8 mouse cellular contexts compared by ENCODE assay signal in the genomic region with DNA sequence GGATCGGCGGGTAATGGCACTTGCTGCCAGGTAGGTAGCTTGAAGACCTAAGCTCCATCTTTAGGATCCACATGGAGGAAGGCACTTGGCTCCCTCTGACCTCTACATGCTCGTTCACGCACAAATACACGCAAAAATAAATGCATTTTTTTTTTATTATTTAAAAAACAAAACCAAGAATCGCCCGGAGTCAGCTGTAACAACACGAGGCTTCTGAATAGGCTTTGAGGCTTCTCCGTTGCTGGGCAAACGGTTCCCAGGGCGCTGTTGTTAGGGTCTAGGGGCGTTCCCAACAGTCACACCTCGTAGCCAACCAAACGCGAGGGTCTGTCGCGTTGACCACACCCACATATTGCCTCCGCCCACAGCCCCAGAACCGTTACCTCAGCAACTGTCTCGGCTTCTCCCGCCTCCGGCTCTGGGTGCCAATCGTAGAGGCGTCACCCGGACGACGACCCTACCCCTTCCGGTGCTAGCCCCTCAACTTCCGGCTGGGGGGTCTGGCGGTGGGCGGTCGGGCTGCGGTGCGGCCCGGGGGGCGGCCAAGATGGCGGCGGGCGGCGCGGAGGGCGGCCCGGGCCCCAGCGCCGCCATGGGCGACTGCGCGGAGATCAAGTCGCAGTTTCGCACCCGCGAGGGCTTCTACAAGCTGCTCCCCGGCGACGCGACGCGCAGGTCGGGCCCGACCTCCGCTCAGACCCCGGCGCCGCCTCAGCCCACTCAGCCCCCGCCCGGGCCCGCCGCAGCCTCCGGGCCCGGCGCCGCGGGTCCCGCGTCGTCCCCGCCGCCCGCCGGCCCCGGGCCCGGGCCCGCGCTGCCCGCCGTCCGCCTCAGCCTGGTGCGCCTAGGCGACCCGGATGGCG. TPM values are rescaled to one million over a fixed set of nuclear protein-coding genes. Genes with fewer than 3 reads are reported as not detected.
A peak's percentile ranks its signal among the peaks of the same experiment; 100 is the strongest.
DNase-seq lines count a peak whose midpoint lies in the region; ATAC-seq and TF ChIP-seq lines count a peak whose summit lies in the region.

A gene (plus strand): TSS at position 505 of the 863 bp plus-strand sequence.

- peak; percentile 81 for TF ChIP-seq POLR2A in testis, adult 2 months (IDR thresholded peaks at IDR 0.05; ENCODE audit: control insufficient read depth, low read depth, low read length)

- peak within 1 kb of the TSS; percentile 66 for H3K27ac ChIP-seq in forebrain, embryonic 15.5 days (replicated peaks)
- peak within 1 kb of the TSS; percentile 58 for H3K27ac ChIP-seq in liver, embryonic 16.5 days (ENCODE audit: low read length)
- peak within 1 kb of the TSS; percentile 79 for H3K27ac ChIP-seq in neural tube, embryonic 14.5 days (ENCODE audit: low read depth, low read length)
- peak within 1 kb of the TSS; percentile 96 for H3K27ac ChIP-seq in testis, adult 2 months (ENCODE audit: control insufficient read depth, insufficient read depth, low read depth, low read length)

- peaks cover 56% of the 10 kb centered on the region for H3K4me1 ChIP-seq in G1E (ENCODE audit: insufficient read depth, low read depth, low read length)
- H3K4me1 ChIP-seq in forebrain, embryonic 15.5 days = peaks cover 23% of the 10 kb centered on the region
- H3K4me1 ChIP-seq in liver, embryonic 16.5 days (ENCODE audit: control insufficient read depth, low read depth, low read length) = peaks cover 20% of the 10 kb centered on the region
- H3K4me1 ChIP-seq in neural tube, embryonic 14.5 days (ENCODE audit: control insufficient read depth, insufficient read depth, low read length) = peaks cover 15% of the 10 kb centered on the region; the same call in 1 of the 2 replicates
- peaks cover 28% of the 10 kb centered on the region for H3K4me1 ChIP-seq in testis, adult 2 months (ENCODE audit: control insufficient read depth, insufficient read depth, low read length)

- TF ChIP-seq CTCF in G1E (IDR thresholded peaks at IDR 0.05; ENCODE audit: low read depth, low read length) = no peak
- no peak for TF ChIP-seq CTCF in testis, adult 2 months (IDR thresholded peaks at IDR 0.05; ENCODE audit: control insufficient read depth, insufficient read depth, insufficient replicate concordance, low read depth, low read length)

- H3K4me3 ChIP-seq in G1E (ENCODE audit: low read depth, low read length) = peak within 1 kb of the TSS; percentile 81
- H3K4me3 ChIP-seq in forebrain, embryonic 15.5 days = peak within 1 kb of the TSS; percentile 95
- H3K4me3 ChIP-seq in liver, embryonic 16.5 days (ENCODE audit: low read depth, low read length) = peak within 1 kb of the TSS; percentile 80
- H3K4me3 ChIP-seq in neural tube, embryonic 14.5 days (ENCODE audit: low read depth, low read length) = peak within 1 kb of the TSS; percentile 100
- peak within 1 kb of the TSS; percentile 93 for H3K4me3 ChIP-seq in testis, adult 2 months (ENCODE audit: control insufficient read depth, low read depth, low read length)

- H3K4me2 ChIP-seq in forebrain, embryonic 15.5 days (replicated peaks) = peak within 1 kb of the TSS; percentile 97
- H3K4me2 ChIP-seq in liver, embryonic 16.5 days (ENCODE audit: low read depth, low read length) = peak within 1 kb of the TSS; percentile 87
- H3K4me2 ChIP-seq in neural tube, embryonic 14.5 days (ENCODE audit: low read depth, low read length) = peak within 1 kb of the TSS; percentile 73

- peaks cover 34% of the 10 kb centered on the region for H3K36me3 ChIP-seq in G1E (replicated peaks)
- H3K36me3 ChIP-seq in forebrain, embryonic 15.5 days = peaks cover 30% of the 10 kb centered on the region
- peaks cover 15% of the 10 kb centered on the region for H3K36me3 ChIP-seq in liver, embryonic 16.5 days (ENCODE audit: control insufficient read depth, insufficient read depth)
- peaks cover 26% of the 10 kb centered on the region for H3K36me3 ChIP-seq in neural tube, embryonic 14.5 days (ENCODE audit: control insufficient read depth, insufficient read depth, low read length)
- no peaks in the 10 kb centered on the region for H3K36me3 ChIP-seq in testis, adult 2 months (ENCODE audit: control insufficient read depth, insufficient read depth, low read length)

- WGBS in forebrain, embryonic 15.5 days = under 1% methylated on average over 70 of the region's 91 CpGs
- WGBS in large intestine, adult 2 months = 1% methylated on average over 91 of the region's 91 CpGs
- WGBS in liver, embryonic 16.5 days (ENCODE audit: insufficient replicate concordance) = 1% methylated on average over 73 of the region's 91 CpGs
- WGBS in neural tube, embryonic 14.5 days = under 1% methylated on average over 81 of the region's 91 CpGs

- H3K9me3 ChIP-seq in G1E (replicated peaks) = no peaks in the 10 kb centered on the region
- no peaks in the 10 kb centered on the region for H3K9me3 ChIP-seq in forebrain, embryonic 15.5 days
- no peaks in the 10 kb centered on the region for H3K9me3 ChIP-seq in liver, embryonic 16.5 days (replicated peaks; ENCODE audit: control insufficient read depth, low read length)
- no peaks in the 10 kb centered on the region for H3K9me3 ChIP-seq in neural tube, embryonic 14.5 days (ENCODE audit: control insufficient read depth, low read length)

- peak; percentile 87 for DNase-seq in G1E (ENCODE audit: low spot score)
- DNase-seq in cerebellum, adult 11-12 months = peak; percentile 93
- peak; percentile 92 to 95 for DNase-seq in heart, postnatal 14 days
- no peak for DNase-seq in large intestine, adult 2 months (ENCODE audit: low read depth, low spot score)

- H3K27me3 ChIP-seq in G1E (ENCODE audit: insufficient read depth, low read length) = peaks cover 2% of the 10 kb centered on the region; the same call in 1 of the 2 replicates
- H3K27me3 ChIP-seq in forebrain, embryonic 15.5 days = no peaks in the 10 kb centered on the region
- peaks cover 12% of the 10 kb centered on the region for H3K27me3 ChIP-seq in liver, embryonic 16.5 days (ENCODE audit: control insufficient read depth, insufficient read depth, low read depth, low read length)
- H3K27me3 ChIP-seq in neural tube, embryonic 14.5 days (ENCODE audit: control insufficient read depth, insufficient read depth, low read length) = no peaks in the 10 kb centered on the region; the same call in 1 of the 2 replicates
- no peaks in the 10 kb centered on the region for H3K27me3 ChIP-seq in testis, adult 2 months (ENCODE audit: control insufficient read depth, insufficient read depth, low read length)

- ATAC-seq in G1E (ENCODE audit: extremely low read depth, insufficient number of reproducible peaks, low FRiP score, poor library complexity, severe bottlenecking) = peak; percentile 94
- peak; percentile 99 for ATAC-seq in forebrain, embryonic 15.5 days (replicated peaks)
- peak; percentile 94 for ATAC-seq in liver, embryonic 16.5 days (ENCODE audit: low read depth)
- peak; percentile 98 for ATAC-seq in neural tube, embryonic 14.5 days (ENCODE audit: low read depth)

- intact Hi-C loops in heart, postnatal 14 days (cut with DNase I) = loop anchor here (2.0 kb wide), 1 partner anchor 13 kb away; no protein-coding TSS in a partner anchor

- H3K9ac ChIP-seq in forebrain, embryonic 15.5 days (replicated peaks) = peak within 1 kb of the TSS; percentile 91
- H3K9ac ChIP-seq in liver, embryonic 16.5 days (ENCODE audit: low read depth, low read length) = peak within 1 kb of the TSS; percentile 87
- peak within 1 kb of the TSS; percentile 97 for H3K9ac ChIP-seq in neural tube, embryonic 14.5 days (replicated peaks; ENCODE audit: low read depth, low read length)

RNA-seq across cellular contexts. Expression of the gene that starts here (rescaled TPM):
- 36.2 and 50.6 TPM in 2 replicates for total RNA-seq in G1E (2014; fragmentation: Nextera tagmentation)
- total RNA-seq in G1E (2017) = 22.4 and 23.6 TPM in 2 replicates
- 141 and 150 TPM in 2 replicates for polyA plus RNA-seq in G1E (2012)
- polyA plus RNA-seq in forebrain, embryonic 15.5 days (2015; fragmentation: Nextera tagmentation; extraction: Ambion mirVana) = 32.0 and 35.1 TPM in 2 replicates
- total RNA-seq in heart, postnatal 14 days (2021) = 10 to 100 TPM; 42.1 to 45.1 TPM
- polyA plus RNA-seq in large intestine, adult 2 months (2012; rRNA removed) = 15.3 and 15.6 TPM in 2 replicates
- 2.4 and 3.5 TPM in 2 replicates for polyA plus RNA-seq in liver, embryonic 16.5 days (2015; fragmentation: Nextera tagmentation; extraction: Ambion mirVana)
- 30.2 and 35.2 TPM in 2 replicates for polyA plus RNA-seq in neural tube, embryonic 14.5 days (2014; fragmentation: Nextera tagmentation; extraction: Ambion mirVana)
- 83.7 and 92.1 TPM in 2 replicates for polyA plus RNA-seq in testis, adult 2 months (2012; rRNA removed)
